Mouse (Mus musculus) hematopoietic stem cell, adult 5-6 weeks (primary cell): Measurements from ENCODE around the gene Ccdc69. TPM values are rescaled to one million over a fixed set of nuclear protein-coding genes. Genes with fewer than 3 reads are reported as not detected.

Source experiments
- ATAC-seq, 2 experiments: fragments of 125-278 bp in 1 of 2; replicated peaks in 1 of 2; 2 replicates each; pipeline ENCODE4 v1.8.0; 2016 to 2017; ENCODE audit warnings: inconsistent platforms in 2 of 2, mild to moderate bottlenecking in 2 of 2, moderate number of reproducible peaks in 2 of 2, low read depth in 1 of 2, moderate TSS enrichment in 1 of 2; ENCODE audit not compliant: low FRiP score in 2 of 2, poor library complexity in 2 of 2, severe bottlenecking in 2 of 2, insufficient read depth in 1 of 2, low TSS enrichment in 1 of 2
- total RNA-seq: library from RNA; stranded (forward); fragments of 172-1452, 232-1000 nt; gene quantifications from 2 replicates; pipeline ENCODE4 v1.2.3, GENCODE M21; 2017

The Ccdc69 gene
- total RNA-seq, 1 experiment from 2014 or later: 47.6 TPM

- peak; percentile 91 to 95 for ATAC-seq
Measured at GRCm38 (mm10) chr11:55023049-55023564, 54.8 kb downstream of the Ccdc69 start.

- ATAC-seq: no peak
Measured at GRCm38 (mm10) chr11:55022508-55022907, 55.4 kb downstream of the Ccdc69 start.

GRCm38 (mm10) chr11:55021859-55022258, 56.1 kb downstream of the Ccdc69 start:
- no peak for ATAC-seq

GRCm38 (mm10) chr11:55021458-55021857, 56.5 kb downstream of the Ccdc69 start:
- no peak for ATAC-seq

- ATAC-seq: no peak
Measured at GRCm38 (mm10) chr11:55019711-55020110, 58.2 kb downstream of the Ccdc69 start.

GRCm38 (mm10) chr11:55018034-55018433, 59.9 kb downstream of the Ccdc69 start:
- ATAC-seq: no peak

GRCm38 (mm10) chr11:55017201-55017600, 60.7 kb downstream of the Ccdc69 start:
- ATAC-seq: no peak

- no peak for ATAC-seq
Measured at GRCm38 (mm10) chr11:55016758-55017157, 61.2 kb downstream of the Ccdc69 start.

- no peak for ATAC-seq
Measured at GRCm38 (mm10) chr11:55015831-55016241, 62.1 kb downstream of the Ccdc69 start.

- no peak for ATAC-seq
Measured at GRCm38 (mm10) chr11:55015264-55015663, 62.7 kb downstream of the Ccdc69 start.

- no peak for ATAC-seq
Measured at GRCm38 (mm10) chr11:55013802-55014201, 64.1 kb downstream of the Ccdc69 start.

GRCm38 (mm10) chr11:55012551-55013521, 65.1 kb downstream of the Ccdc69 start:
- no peak for ATAC-seq

- ATAC-seq: no peak
Measured at GRCm38 (mm10) chr11:55011440-55011839, 66.5 kb downstream of the Ccdc69 start.

- ATAC-seq: no peak
Measured at GRCm38 (mm10) chr11:55008230-55008629, 69.7 kb downstream of the Ccdc69 start.

- no peak for ATAC-seq
Measured at GRCm38 (mm10) chr11:55005684-55006083, 72.2 kb downstream of the Ccdc69 start.

- ATAC-seq: no peak; a peak in 1 of 4 replicates
Measured at GRCm38 (mm10) chr11:55004970-55005502, 72.9 kb downstream of the Ccdc69 start.
